Mouse (Mus musculus): ENCODE measurements around the gene Arl6ip6. TPM values are rescaled to one million over a fixed set of nuclear protein-coding genes. Genes with fewer than 3 reads are reported as not detected.

The Arl6ip6 gene
- 38.8 and 41.9 TPM in 2 replicates for polyA plus RNA-seq (2012; rRNA removed)
- polyA plus RNA-seq (2014; fragmentation: Nextera tagmentation; extraction: Ambion mirVana), result 41.3 and 44.4 TPM in 2 replicates

DNA sequence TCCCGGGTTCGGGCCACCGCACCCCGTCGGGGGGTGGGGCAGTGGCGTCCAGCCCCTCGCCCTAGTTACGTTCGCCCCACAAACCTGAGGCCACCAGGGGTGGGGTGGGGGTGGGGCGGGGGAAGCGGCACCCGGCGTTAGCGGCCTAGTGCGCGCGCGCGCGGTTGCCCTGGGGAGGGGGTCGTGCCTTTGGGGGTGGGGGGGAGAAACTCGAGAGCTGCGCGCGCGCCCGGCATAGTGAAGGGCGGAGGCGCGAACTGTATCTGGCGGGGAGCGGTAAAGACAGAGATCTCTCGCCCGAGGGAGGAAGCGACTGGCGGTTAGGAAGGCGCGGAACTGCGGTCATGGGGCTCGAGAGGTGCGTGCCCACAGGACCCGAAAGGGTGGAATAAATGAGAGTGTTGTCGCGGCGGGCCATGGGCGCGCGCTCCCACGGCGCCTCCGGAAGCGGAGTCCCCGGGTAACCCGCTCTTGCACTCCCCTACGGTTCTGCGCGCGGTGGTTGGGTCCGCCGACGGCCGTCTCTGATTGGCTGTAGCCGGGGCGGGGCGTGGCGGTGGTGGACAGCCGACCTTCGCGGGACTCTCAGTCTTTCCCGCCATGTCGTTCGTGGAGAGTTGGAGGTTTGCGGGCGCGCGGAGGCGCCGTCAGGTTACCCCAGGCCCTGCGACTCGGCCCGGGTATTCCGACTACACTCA is at the start of gene Arl6ip6:
TSS of gene Arl6ip6 (plus strand) at position 204 of the 698 bp plus-strand sequence.
- WGBS, result 1% methylated on average over 16 of the region's 82 CpGs
- Histone ChIP-seq H3K4me2 (replicated peaks; ENCODE audit: low read depth, low read length, severe bottlenecking) (peak within 1 kb of the TSS; percentile 66), H3K4me3 (replicated peaks; ENCODE audit: low read length) (peak within 1 kb of the TSS; percentile 73), H3K27me3 (ENCODE audit: control insufficient read depth, insufficient read depth, low read length) (no peaks in the 10 kb centered on the region), H3K9ac (ENCODE audit: low read depth, low read length, severe bottlenecking) (peak within 1 kb of the TSS; percentile 89), H3K36me3 (ENCODE audit: control insufficient read depth, insufficient read depth, low read length) (peaks cover 25% of the 10 kb centered on the region), H3K4me1 (ENCODE audit: control insufficient read depth, insufficient read depth, low read length) (peaks cover 11% of the 10 kb centered on the region), H3K9me3 (ENCODE audit: control insufficient read depth, low read length) (no peaks in the 10 kb centered on the region), H3K27ac (replicated peaks; ENCODE audit: low read depth, low read length) (peak within 1 kb of the TSS; percentile 94)
- DNase-seq (ENCODE audit: low spot score), result peak; percentile 93
- peak; percentile 90 for ATAC-seq (ENCODE audit: low FRiP score, low read depth)
- TF ChIP-seq POLR2A (IDR thresholded peaks at IDR 0.05; ENCODE audit: borderline replicate concordance, extremely low read depth, insufficient read depth, insufficient read length), result 0 out of 2 replicates have a peak, but pooled peaks have one; percentile 48

DNA sequence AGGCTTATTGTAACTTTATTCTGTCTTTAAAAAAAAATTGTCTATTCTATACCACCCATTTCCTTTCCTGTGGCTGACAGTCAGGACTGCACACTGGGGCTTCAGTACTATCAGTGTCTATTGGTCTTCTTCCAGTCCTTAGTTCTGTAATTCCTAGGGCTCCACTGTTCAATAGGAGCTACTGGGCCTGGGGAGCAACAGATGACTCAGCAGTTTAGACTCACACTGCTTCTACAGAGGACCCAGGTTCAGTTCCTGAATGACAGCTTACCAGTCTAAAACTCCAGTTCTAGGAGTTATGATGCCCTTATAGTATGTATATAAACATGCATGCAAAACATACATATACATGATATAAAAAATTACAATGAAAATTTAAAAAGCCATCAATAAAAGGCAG is 44.7 kb upstream of the Arl6ip6 start:
- Histone ChIP-seq H3K4me1 (ENCODE audit: control insufficient read depth, insufficient read depth, low read length) (no peaks in the 10 kb centered on the region), H3K27ac (replicated peaks; ENCODE audit: low read depth, low read length) (no peak overlapping the region), H3K9me3 (ENCODE audit: control insufficient read depth, low read length) (no peaks in the 10 kb centered on the region), H3K9ac (ENCODE audit: low read depth, low read length, severe bottlenecking) (no peak overlapping the region), H3K4me2 (replicated peaks; ENCODE audit: low read depth, low read length, severe bottlenecking) (no peak overlapping the region), H3K36me3 (ENCODE audit: control insufficient read depth, insufficient read depth, low read length) (peaks cover 59% of the 10 kb centered on the region), H3K27me3 (ENCODE audit: control insufficient read depth, insufficient read depth, low read length) (no peaks in the 10 kb centered on the region), H3K4me3 (replicated peaks; ENCODE audit: low read length) (no peak overlapping the region)
- ATAC-seq (ENCODE audit: low FRiP score, low read depth) (no peak), DNase-seq (ENCODE audit: low spot score) (no peak)
- no peak for TF ChIP-seq POLR2A (IDR thresholded peaks at IDR 0.05; ENCODE audit: borderline replicate concordance, extremely low read depth, insufficient read depth, insufficient read length)

- peaks cover 25% of the 10 kb centered on the region for H3K36me3 ChIP-seq (ENCODE audit: control insufficient read depth, insufficient read depth, low read length)
Measured at GRCm38 (mm10) chr2:53173966-53174365, 17.6 kb upstream of the Arl6ip6 start.

GRCm38 (mm10) chr2:53178966-53179365 is 12.6 kb upstream of the Arl6ip6 start:
- DNase-seq (ENCODE audit: low spot score) (no peak), ATAC-seq (ENCODE audit: low FRiP score, low read depth) (no peak)
- 84% methylated on average over 3 of the region's 3 CpGs for WGBS
- no peaks in the 10 kb centered on the region for H3K27me3 ChIP-seq (ENCODE audit: control insufficient read depth, insufficient read depth, low read length)
- no peak overlapping the region for H3K4me3 ChIP-seq (replicated peaks; ENCODE audit: low read length)
- H3K4me2 ChIP-seq (replicated peaks; ENCODE audit: low read depth, low read length, severe bottlenecking), result no peak overlapping the region
- H3K9ac ChIP-seq (ENCODE audit: low read depth, low read length, severe bottlenecking), result no peak overlapping the region
- H3K9me3 ChIP-seq (ENCODE audit: control insufficient read depth, low read length), result no peaks in the 10 kb centered on the region
- peaks cover 21% of the 10 kb centered on the region for H3K36me3 ChIP-seq (ENCODE audit: control insufficient read depth, insufficient read depth, low read length)
- no peaks in the 10 kb centered on the region for H3K4me1 ChIP-seq (ENCODE audit: control insufficient read depth, insufficient read depth, low read length)
- H3K27ac ChIP-seq (replicated peaks; ENCODE audit: low read depth, low read length), result no peak overlapping the region
- no peak for TF ChIP-seq POLR2A (IDR thresholded peaks at IDR 0.05; ENCODE audit: borderline replicate concordance, extremely low read depth, insufficient read depth, insufficient read length)

More at GRCm38 (mm10) chr2:53173966-53174365, 17.6 kb upstream of the Arl6ip6 start:
- no peaks in the 10 kb centered on the region for H3K9me3 ChIP-seq (ENCODE audit: control insufficient read depth, low read length)
- no peak overlapping the region for H3K27ac ChIP-seq (replicated peaks; ENCODE audit: low read depth, low read length)
- no peak for ATAC-seq (ENCODE audit: low FRiP score, low read depth)
- no peak for DNase-seq (ENCODE audit: low spot score)
- no peak overlapping the region for H3K4me2 ChIP-seq (replicated peaks; ENCODE audit: low read depth, low read length, severe bottlenecking)
- no peaks in the 10 kb centered on the region for H3K27me3 ChIP-seq (ENCODE audit: control insufficient read depth, insufficient read depth, low read length)
- no peak overlapping the region for H3K4me3 ChIP-seq (replicated peaks; ENCODE audit: low read length)
- no peak overlapping the region for H3K9ac ChIP-seq (ENCODE audit: low read depth, low read length, severe bottlenecking)
- no peak for TF ChIP-seq POLR2A (IDR thresholded peaks at IDR 0.05; ENCODE audit: borderline replicate concordance, extremely low read depth, insufficient read depth, insufficient read length)
- no peaks in the 10 kb centered on the region for H3K4me1 ChIP-seq (ENCODE audit: control insufficient read depth, insufficient read depth, low read length)

DNA sequence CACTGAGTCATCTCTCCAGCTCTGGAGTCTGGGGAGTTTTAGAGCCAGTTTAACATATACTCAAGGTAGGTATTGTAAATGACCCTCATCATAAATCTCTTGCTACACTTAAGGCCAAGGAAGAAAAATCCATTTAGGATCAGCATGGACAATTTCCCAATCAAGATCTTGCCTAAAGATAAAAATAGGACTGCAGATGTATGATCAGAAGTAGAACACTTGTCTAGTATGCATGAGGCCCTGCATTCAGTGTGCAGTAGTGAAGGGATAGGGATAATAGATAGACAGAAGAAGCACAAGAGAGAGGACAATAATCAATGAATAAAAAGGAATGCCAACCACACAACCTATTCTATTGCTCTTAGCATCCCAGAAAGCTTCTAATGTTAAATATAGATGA is 11.7 kb upstream of the Arl6ip6 start:
- no peak for TF ChIP-seq POLR2A (IDR thresholded peaks at IDR 0.05; ENCODE audit: borderline replicate concordance, extremely low read depth, insufficient read depth, insufficient read length)
- no peaks in the 10 kb centered on the region for H3K27me3 ChIP-seq (ENCODE audit: control insufficient read depth, insufficient read depth, low read length)
- H3K4me1 ChIP-seq (ENCODE audit: control insufficient read depth, insufficient read depth, low read length), result no peaks in the 10 kb centered on the region
- H3K36me3 ChIP-seq (ENCODE audit: control insufficient read depth, insufficient read depth, low read length), result peaks cover 13% of the 10 kb centered on the region
- H3K4me2 ChIP-seq (replicated peaks; ENCODE audit: low read depth, low read length, severe bottlenecking), result no peak overlapping the region
- DNase-seq (ENCODE audit: low spot score) (no peak), ATAC-seq (ENCODE audit: low FRiP score, low read depth) (no peak)
- no peak overlapping the region for H3K27ac ChIP-seq (replicated peaks; ENCODE audit: low read depth, low read length)
- H3K9ac ChIP-seq (ENCODE audit: low read depth, low read length, severe bottlenecking), result no peak overlapping the region
- H3K4me3 ChIP-seq (replicated peaks; ENCODE audit: low read length), result no peak overlapping the region
- no peaks in the 10 kb centered on the region for H3K9me3 ChIP-seq (ENCODE audit: control insufficient read depth, low read length)
